Mouse (Mus musculus) thymus, postnatal 14 days (tissue): Measurements from ENCODE around the gene Lif.
A peak's percentile ranks its signal among the peaks of the same experiment; 100 is the strongest.

Source experiments
- DNase-seq: peaks from one replicate; pipeline ENCODE4 v3.0.0; 2021

The Lif gene

GRCm38 (mm10) chr11:4264066-4264465, 6.7 kb downstream of the Lif start:
- DNase-seq: no peak

GRCm38 (mm10) chr11:4266271-4267201, 9.2 kb downstream of the Lif start:
- DNase-seq: no peak

GRCm38 (mm10) chr11:4267202-4267578, 9.8 kb downstream of the Lif start:
- no peak for DNase-seq

GRCm38 (mm10) chr11:4268500-4268899, 11.1 kb downstream of the Lif start:
- no peak for DNase-seq

GRCm38 (mm10) chr11:4270744-4271459, 13.5 kb downstream of the Lif start:
- no peak for DNase-seq

- no peak for DNase-seq
These were observed 14.2 kb downstream of the Lif start for GRCm38 (mm10) chr11:4271544-4271943.

GRCm38 (mm10) chr11:4276411-4276861, 19.1 kb downstream of the Lif start:
- no peak for DNase-seq

GRCm38 (mm10) chr11:4279909-4280308, 22.6 kb downstream of the Lif start:
- no peak for DNase-seq

- no peak for DNase-seq
These were observed 24.5 kb downstream of the Lif start for GRCm38 (mm10) chr11:4281852-4282251.

- no peak for DNase-seq
These were observed 26.3 kb downstream of the Lif start for GRCm38 (mm10) chr11:4283627-4284026.

- DNase-seq: peak; percentile 41
These were observed 31.9 kb downstream of the Lif start for GRCm38 (mm10) chr11:4289280-4289679.

GRCm38 (mm10) chr11:4291639-4292038, 34.3 kb downstream of the Lif start:
- DNase-seq: no peak

- no peak for DNase-seq
These were observed 35.0 kb downstream of the Lif start for GRCm38 (mm10) chr11:4292224-4292887.

- no peak for DNase-seq
These were observed 35.5 kb downstream of the Lif start for GRCm38 (mm10) chr11:4292888-4293247.

- no peak for DNase-seq
These were observed 36.1 kb downstream of the Lif start for GRCm38 (mm10) chr11:4293481-4293880.

GRCm38 (mm10) chr11:4294047-4294446, 36.7 kb downstream of the Lif start:
- DNase-seq: no peak

- DNase-seq: peak; percentile 26
These were observed 37.4 kb downstream of the Lif start for GRCm38 (mm10) chr11:4294495-4295351.

GRCm38 (mm10) chr11:4296610-4297275, 39.4 kb downstream of the Lif start:
- no peak for DNase-seq

- no peak for DNase-seq
These were observed 40.4 kb downstream of the Lif start for GRCm38 (mm10) chr11:4297753-4298152.

- no peak for DNase-seq
These were observed 41.3 kb downstream of the Lif start for GRCm38 (mm10) chr11:4298615-4299014.

- DNase-seq: no peak
These were observed 41.8 kb downstream of the Lif start for GRCm38 (mm10) chr11:4299191-4299590.
